Mouse (Mus musculus): ENCODE data around the gene Bcam.

GRCm38 (mm10) chr7:19806356-19806969, 35.6 kb upstream of the Bcam start:
- TF ChIP-seq CTCF (IDR thresholded peaks at IDR 0.05; ENCODE audit: borderline replicate concordance, extremely low read depth, insufficient read depth, insufficient read length), result no peak
- no peak for TF ChIP-seq POLR2A (IDR thresholded peaks at IDR 0.05; ENCODE audit: borderline replicate concordance, extremely low read depth, insufficient read depth, insufficient read length, poor library complexity, severe bottlenecking)
